Mouse (Mus musculus) spleen, adult 18-20 months (tissue): ENCODE measurements around the gene Sh3rf3.

Source experiments
- DNase-seq, 2 experiments: peaks; one replicate each; pipeline ENCODE4 v3.0.0; 2022; ENCODE audit warnings: mixed read lengths in 2 of 2

Sh3rf3 gene

DNA sequence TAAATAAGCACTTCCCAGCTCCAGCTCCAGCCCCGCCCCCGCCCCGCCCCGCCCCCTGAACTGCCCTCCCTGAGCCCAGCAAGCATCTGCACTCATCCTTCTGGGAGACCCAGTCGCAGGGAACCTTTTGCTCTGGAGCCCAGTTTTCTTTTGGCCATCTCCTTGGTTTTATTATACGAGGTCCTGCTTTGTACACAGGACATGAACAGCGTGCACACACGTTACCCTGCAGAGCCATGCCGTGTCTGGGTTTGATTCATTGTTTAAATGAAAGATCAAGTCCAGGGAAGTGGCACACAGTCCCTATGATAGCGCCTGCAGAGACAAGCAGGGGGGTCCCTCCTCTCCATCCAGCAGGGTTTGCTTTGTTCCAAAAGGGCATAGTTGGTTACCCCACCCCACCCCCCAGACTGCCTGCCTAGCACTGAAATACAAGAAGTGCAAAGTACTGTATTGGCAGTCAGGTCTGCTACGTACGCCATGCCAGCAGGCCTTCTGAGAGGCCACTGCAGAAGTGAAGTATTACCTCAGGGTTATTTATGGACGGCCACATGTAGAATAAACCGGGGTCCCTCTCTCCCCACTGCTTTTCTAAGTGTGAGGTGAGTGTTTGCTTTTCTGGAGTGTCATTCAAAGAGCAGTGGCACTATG is 41.5 kb downstream of the Sh3rf3 start:
- no peak for DNase-seq

DNA sequence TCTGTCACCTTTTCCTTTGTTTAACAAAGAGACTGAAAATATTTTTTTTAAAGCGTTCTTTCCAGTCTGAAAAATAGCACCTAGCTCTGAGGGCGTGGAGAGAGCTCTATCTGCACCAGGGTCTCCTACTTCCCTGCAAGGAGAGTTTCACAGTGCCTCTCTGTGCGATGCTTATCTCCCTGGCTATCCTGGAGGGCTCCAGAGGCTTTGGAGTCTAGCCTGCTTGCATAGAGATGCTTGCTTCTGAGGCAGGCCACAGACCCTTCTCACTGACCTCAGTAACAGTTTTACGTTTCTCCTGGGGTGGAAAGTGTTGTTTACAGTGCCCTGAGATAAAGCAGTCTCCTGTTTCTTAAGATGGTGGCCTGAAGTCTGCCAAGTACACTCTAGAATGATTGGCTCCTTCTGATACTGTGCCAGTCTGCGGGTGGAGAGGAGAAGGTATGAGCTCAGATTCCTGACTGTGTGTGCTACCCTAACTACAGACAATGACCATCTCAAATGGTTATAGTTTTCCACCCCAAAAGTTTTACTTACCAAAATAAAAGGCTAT is 42.1 kb downstream of the Sh3rf3 start:
- no peak for DNase-seq

DNA sequence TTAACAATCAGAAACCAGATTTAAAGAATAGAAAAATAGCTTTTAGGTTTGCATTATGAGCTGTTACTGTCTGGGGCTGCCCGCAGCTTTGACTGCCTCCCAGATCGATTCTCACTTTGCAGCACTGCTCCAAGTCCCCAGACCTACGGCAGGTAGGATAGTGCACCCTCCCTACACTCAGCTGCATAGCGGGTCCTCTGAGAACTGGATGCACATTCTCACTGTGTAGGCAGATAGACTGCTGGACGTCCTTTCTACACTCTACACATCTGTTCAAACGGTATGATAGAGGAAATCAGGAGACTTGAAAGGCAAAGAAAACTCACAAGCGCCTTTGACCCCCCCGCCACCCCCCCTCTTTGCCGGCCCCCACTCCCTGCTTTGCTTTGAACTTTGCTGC is 42.7 kb downstream of the Sh3rf3 start:
- no peak for DNase-seq

DNA sequence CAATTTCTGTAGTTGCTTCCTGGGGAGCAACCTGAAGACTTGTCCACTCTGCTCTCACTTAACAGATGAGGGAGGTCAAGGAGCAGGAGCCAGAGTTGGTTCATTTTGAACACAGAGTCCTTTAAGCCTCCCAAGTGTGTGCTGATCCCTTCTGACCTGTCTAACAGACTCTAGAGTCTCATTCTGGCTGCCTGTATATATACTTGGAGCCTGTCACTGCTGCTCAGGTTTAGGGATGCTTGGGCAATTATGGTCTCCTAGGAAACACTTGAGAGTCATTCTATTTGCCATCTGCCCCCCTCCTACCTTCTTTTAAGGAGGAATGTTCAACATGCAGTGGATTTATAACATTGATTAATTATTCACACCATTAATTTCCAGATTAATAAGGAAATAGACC is 43.6 kb downstream of the Sh3rf3 start:
- no peak for DNase-seq

DNA sequence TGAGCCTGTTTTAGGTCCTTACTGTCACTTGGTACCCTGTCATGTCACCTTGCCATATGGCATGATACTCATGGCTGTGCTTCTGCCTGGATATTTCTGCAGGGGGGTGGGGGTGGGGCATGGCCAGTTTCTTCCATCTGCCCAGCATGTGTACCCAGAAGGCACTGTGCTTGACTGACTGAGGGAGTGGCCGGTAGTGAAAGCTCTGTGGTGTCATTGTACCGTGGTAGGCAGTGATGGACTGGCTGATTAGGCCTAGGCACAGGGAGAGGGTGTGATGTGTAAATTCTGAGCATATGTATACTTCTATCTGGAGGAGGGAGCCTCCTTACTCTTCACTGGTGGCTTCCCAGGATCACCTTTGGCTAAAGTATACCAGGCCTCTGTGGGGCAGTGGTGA is 51.6 kb downstream of the Sh3rf3 start:
- no peak for DNase-seq

DNA sequence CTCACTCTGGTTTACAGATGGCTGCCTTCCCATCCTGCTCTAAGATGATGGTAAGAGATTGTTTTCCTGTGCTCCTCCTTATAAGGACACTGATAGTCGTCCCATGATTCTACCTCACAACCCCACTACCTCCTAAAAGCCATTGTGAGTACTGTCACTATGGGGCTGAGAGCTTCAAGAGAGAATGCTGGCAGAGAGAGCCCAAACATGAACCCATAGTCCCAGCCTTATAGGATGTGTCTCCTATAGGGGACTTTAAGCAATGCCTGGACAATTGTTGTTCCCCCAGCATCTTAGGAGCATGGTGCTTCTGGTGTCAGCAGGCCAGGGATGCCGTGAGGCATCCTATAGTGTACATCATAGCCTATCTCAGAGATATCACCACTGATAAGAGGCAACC is 54.4 kb downstream of the Sh3rf3 start:
- DNase-seq = no peak

DNA sequence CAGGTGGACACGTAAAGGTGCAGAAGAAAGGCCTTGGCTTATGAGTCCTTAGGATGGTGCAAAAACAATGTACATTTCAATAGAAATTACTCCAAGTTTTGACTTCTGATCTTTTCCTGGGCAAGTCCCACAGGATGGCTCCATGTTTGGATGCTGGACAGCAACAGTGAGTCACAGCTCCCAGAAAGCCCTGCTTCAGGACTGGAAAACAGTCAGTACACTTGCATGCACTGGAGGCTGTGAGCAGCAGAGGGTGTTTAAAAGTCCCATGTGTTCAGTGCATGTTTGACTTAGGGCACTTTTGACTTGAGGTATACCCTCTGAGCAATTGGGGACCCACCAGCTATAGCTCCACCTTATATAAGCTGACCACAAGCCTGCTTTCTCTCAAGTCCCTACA is 56.7 kb downstream of the Sh3rf3 start:
- DNase-seq = no peak

DNA sequence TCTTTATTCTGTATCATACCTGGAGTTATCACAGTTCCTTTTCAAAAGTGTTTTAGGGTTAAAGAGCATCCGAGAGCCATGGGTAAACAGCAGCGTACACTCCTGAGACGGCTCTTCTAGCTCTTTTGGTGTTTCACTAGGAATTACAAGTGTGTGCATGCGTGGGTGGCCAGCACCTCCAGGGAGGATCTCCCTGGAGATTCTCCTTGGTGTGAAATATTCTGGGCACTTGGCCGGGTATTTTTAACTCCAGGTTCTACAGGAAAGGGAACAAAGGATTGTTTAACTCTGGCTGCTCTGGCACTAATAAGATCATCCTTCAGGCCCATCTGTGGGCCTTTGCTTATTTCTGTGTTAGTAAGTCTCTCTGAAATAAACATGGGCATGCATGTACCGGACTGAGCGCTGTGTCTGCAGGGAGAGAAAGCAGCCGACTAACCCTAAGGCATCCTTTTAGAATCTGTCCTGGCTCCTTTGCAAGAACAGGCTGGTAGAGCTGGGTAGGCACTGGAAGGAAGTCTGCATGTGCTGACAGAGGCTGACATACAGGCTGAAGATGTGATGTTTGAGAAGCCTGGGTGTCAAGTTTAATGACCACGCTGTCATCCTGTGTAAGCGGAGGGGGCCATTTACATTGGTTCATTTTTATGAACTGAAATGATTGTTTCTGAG is 58.1 kb downstream of the Sh3rf3 start:
- no peak for DNase-seq

DNA sequence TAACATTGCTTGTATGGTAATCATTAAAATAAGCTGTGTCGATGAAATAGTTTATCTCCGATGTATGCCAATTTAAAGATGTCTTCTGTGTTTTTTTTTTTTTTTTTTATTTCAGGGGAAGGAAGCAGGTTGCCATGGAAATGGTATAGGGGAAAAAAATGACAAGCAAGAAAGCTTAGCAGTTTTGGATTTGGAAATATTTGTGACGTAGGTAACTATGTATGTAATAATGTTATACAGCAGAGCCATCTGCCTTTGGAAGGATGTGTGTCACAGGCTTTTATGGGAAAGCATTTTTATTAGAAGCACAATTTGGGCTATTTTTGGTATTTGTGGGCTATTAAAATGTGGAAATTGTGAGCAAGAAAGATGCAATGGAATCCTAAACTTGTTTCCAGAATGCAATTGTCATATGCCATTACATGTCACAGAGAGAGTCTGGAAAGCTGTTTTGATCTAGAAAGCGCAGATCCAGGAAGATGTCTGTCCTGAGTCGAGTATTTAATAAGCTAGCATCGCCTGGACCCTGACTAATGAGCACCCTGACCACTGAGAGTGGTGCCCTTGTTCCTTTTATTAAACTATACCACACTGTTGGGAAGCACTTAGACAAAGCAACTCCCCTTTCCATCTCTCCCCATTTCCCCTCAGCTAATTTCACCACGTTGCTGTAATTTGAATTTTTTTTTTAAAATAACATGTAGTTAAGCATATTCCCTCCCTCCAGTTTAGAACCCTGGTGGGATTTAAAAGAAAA is 58.8 kb downstream of the Sh3rf3 start:
- no peak for DNase-seq

GRCm38 (mm10) chr10:58877835-58878234 is 64.7 kb downstream of the Sh3rf3 start:
- DNase-seq = no peak

DNA sequence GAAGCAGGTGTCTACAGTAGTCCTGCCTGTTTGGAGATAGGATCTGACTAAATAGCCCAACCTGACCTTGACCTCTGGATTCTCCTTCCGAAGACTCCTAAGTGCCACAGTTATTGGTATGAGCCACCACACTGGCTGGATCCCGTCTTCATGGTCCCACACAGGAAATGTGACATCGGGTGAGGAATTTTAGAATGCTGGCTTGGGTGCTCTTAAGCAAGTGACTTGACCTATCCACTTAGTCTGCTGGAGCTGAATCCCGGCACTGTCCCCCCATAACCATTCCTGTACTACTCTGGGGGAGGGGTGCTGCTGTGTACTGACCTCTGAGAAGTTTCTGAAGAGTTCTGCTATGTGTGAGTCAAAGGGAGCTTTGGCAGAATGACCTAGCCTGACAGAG is 65.5 kb downstream of the Sh3rf3 start:
- no peak for DNase-seq

DNA sequence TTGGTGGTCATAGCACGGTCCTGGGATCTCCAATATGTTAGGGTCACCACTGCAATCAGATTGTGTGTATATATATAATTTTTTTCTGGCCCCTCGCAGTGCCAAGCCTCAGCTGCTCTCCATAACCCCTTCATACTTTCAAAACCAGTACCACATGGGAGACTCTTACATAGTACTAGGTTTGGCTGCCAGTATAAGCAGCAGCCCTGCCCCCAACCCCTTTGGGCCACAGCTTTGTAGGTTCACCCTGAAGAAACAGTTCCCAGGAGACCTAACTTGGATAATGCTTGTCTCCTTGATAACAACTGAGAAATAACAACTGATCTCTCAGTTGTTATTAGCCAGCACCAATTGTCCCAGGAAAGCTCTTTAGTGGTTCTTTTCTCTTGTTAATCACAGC is 69.6 kb downstream of the Sh3rf3 start:
- no peak for DNase-seq

- no peak for DNase-seq
These were observed 72.2 kb downstream of the Sh3rf3 start for GRCm38 (mm10) chr10:58885351-58885750.

GRCm38 (mm10) chr10:58885816-58886215 is 72.7 kb downstream of the Sh3rf3 start:
- no peak for DNase-seq

DNA sequence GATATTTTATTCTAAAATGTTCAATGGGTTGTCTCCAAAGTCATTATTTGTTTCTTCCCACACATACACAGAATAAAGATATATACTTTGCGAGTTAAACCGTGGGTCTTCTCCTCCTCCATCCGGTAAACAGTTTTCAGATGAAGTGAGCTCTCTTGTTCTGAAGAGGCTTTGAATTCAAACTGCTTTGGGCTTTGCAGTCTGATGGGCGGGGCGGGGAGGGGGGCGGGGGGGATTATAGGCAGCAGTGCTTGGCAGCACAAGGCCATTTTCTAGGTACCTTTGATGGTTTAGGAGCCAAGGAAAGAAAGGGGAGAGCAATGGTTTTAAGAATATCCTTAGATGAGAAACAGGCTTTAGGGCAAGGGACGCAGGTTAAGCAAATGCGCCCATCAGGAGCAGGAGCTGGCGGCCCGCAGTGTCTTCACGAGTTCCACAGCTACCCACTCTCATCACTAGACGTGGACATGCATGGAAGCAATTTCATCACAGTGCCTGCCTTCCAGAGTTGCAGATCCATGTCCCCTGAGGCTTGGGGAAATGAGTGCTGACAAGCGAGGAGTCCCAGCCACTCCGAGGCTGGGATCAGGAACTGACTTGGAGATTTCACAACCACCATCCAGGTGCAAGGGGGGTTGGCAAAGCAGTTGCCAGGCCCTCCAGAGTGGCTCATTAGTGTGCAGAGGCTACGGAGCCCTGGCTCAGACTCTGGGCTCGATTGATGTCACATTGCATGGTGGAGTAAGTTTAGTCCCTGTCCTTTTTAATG is 77.7 kb downstream of the Sh3rf3 start:
- no peak for DNase-seq

DNA sequence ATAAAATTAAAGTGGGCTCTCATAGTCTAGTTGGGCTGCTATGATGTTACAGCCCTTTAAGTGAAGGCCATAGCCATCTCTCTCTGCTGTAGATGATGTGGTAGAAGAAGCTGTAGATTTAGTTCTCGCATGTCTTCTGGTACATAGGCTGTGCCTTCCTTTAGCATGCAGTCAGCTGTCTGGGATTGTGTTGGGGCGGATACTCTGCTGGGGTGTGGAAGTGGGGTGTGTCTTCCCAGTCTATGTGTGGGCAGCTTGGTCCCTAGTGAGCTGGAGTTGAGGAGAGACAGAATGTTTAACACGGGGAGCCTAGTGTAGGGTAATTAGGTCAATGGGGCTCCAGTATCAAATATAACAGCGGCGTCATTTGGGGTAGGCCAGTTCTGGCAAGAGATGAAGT is 82.3 kb downstream of the Sh3rf3 start:
- no peak for DNase-seq

DNA sequence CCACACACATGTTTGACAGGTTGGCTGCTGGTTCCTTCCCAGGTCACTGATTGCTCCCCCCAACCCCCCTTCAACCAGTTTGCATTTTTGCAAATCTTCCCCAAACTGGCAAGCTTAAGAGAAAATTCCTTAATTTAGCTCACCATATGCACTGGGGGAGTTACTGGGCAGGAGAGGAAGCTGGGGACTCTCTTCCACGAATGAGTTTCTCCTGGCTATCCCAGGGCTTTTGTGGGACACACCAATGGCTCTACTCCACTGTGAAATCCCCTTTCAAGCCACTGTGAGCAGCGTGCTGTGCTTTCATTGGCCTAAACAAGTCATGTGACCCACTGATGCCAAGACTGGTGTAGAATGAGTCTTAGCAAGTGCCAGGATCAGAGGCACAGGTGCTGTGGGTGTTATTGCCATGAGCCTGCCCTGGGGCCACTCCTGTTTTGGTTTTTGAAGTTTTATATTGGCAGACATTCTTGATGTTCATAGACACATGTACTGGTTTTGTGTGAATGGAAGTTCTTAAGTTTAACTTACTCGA is 83.9 kb downstream of the Sh3rf3 start:
- no peak for DNase-seq

DNA sequence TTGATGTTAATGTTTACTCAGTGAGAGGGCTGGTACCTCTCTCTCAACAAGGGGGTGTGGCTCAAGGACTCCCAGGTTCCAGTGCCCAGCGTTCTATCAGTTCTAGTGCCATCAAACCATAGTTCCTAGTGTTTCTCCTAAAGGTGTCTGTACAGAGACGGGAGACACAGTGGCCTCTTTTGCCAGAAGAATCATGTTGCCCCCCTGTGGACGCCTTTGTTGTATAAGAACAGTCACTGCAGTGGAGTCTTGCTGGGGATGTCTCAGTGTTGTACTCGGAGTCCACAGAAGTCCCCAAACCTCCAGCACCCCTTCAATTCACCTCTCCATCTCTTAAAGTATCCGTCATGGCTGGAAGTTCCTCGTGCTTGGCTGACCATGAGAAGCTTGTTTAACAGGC is 92.1 kb downstream of the Sh3rf3 start:
- no peak for DNase-seq

DNA sequence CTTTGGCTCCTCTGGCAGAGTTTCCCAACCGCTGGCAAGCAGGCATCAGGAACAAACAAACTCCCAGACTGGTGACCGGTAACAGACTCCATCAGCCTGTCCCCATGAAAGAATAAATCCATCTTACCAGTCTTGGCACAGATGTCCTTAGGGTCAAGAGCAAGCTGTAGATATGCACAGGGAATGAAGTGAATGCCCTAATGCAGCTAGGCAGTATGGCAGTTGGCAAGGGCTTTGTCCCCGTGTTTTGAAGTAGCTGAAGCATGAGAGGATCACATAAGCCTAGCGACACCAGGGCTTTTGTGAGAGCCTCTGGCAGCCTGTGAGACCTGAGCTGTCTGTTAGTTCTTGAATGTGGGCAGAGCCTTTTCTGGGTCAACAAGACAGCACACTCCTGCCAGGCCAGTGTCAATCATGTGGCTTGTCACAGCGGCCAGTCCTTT is 93.9 kb downstream of the Sh3rf3 start:
- no peak for DNase-seq

GRCm38 (mm10) chr10:58908451-58908850 is 95.3 kb downstream of the Sh3rf3 start:
- no peak for DNase-seq

GRCm38 (mm10) chr10:58915301-58916245 is 102.4 kb downstream of the Sh3rf3 start:
- DNase-seq = no peak
